Mouse (Mus musculus): ENCODE results near the gene Mup18. TPM values are rescaled to one million over a fixed set of nuclear protein-coding genes. Genes with fewer than 3 reads are reported as not detected.
"Not testable (repeated sequence)": the region's sequence is repeated elsewhere in the genome, so short reads cannot be mapped to it uniquely, and the experiment has no call there.

Mup18 gene
- not detected in 2 replicates for polyA plus RNA-seq (2014; fragmentation: Nextera tagmentation; extraction: Ambion mirVana)

- not testable (repeated sequence) for H3K27ac ChIP-seq (ENCODE audit: low read depth, low read length); H3K27me3 ChIP-seq (replicated peaks; ENCODE audit: control insufficient read depth, insufficient read depth, low read length); H3K4me1 ChIP-seq (ENCODE audit: control insufficient read depth, insufficient read depth, low read length); H3K9me3 ChIP-seq (replicated peaks; ENCODE audit: control insufficient read depth, low read length); DNase-seq (ENCODE audit: low spot score); H3K4me2 ChIP-seq (ENCODE audit: low read length); H3K4me3 ChIP-seq (ENCODE audit: low read depth, low read length); H3K9ac ChIP-seq (ENCODE audit: low read length); ATAC-seq; H3K36me3 ChIP-seq (ENCODE audit: control insufficient read depth, insufficient read depth, low read length)
- WGBS: 67% methylated on average over 2 of the region's 2 CpGs
These were observed at the start of gene Mup18 for GRCm38 (mm10) chr4:61674036-61674435. Gene Mup18, minus strand, starts transcription at chr4:61674136.

DNA sequence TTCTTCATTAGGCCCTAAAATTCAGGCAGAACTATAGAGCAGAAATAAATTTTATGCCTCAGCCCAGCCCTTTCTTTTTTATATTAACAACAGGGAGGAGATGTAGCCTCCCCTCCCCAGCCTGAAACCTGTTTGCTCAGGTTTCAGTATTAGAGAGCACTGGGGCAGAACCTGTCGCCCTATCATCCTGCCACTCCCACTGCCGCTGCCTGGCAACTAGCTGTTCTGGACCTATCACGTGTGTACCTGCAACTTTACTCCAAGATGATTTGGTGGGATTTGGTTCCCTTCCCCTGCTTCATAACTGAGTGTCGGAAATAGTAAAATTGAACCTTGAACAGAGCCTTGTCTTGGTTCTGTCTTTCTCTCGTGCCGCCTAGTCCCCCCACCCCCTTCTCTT, 40.4 kb upstream of the Mup18 start:
- H3K4me2 ChIP-seq (ENCODE audit: low read length); H3K4me3 ChIP-seq (ENCODE audit: low read depth, low read length); DNase-seq (ENCODE audit: low spot score); ATAC-seq; H3K27me3 ChIP-seq (replicated peaks; ENCODE audit: control insufficient read depth, insufficient read depth, low read length); H3K9me3 ChIP-seq (replicated peaks; ENCODE audit: control insufficient read depth, low read length); H3K4me1 ChIP-seq (ENCODE audit: control insufficient read depth, insufficient read depth, low read length); H3K27ac ChIP-seq (ENCODE audit: low read depth, low read length); H3K9ac ChIP-seq (ENCODE audit: low read length); H3K36me3 ChIP-seq (ENCODE audit: control insufficient read depth, insufficient read depth, low read length): not testable (repeated sequence)
- WGBS: 86% methylated on average over 4 of the region's 6 CpGs

Other genes starting within 250 kb of the Mup18 start
- gene Mup15, start 234.4 kb downstream of the Mup18 start, polyA plus RNA-seq (2014; fragmentation: Nextera tagmentation; extraction: Ambion mirVana): not detected in 2 replicates
- gene Mup16, start 154.6 kb downstream of the Mup18 start, polyA plus RNA-seq (2014; fragmentation: Nextera tagmentation; extraction: Ambion mirVana): not detected in 2 replicates
- gene Mup17, start 78.3 kb downstream of the Mup18 start, polyA plus RNA-seq (2014; fragmentation: Nextera tagmentation; extraction: Ambion mirVana): not detected in 2 replicates
- gene Mup19, start 108.1 kb upstream of the Mup18 start, polyA plus RNA-seq (2014; fragmentation: Nextera tagmentation; extraction: Ambion mirVana): not detected in 2 replicates
- not detected in 2 replicates for gene Mup5, start 161.1 kb upstream of the Mup18 start, polyA plus RNA-seq (2014; fragmentation: Nextera tagmentation; extraction: Ambion mirVana)